Mouse (Mus musculus) testis, adult 2 months (tissue): ENCODE measurements around the gene Xbp1.

Experiments
- CTCF ChIP-seq: fragments of 200-500 bp; IDR thresholded peaks from 2 replicates; pipeline ENCODE4 v1.5.1; 2012; ENCODE audit warnings: low read depth, mild to moderate bottlenecking, inconsistent platforms, low read length, moderate library complexity; ENCODE audit not compliant: control insufficient read depth, insufficient read depth, insufficient replicate concordance
- POLR2A ChIP-seq: fragments of 200-500 bp; IDR thresholded peaks from 2 replicates; pipeline ENCODE4 v1.6.1; 2012; ENCODE audit warnings: low read depth, mild to moderate bottlenecking, inconsistent platforms, low read length, moderate library complexity; ENCODE audit not compliant: control insufficient read depth

GRCm38 (mm10) chr11:5562625-5563268, 42.3 kb downstream of the Xbp1 start:
- TF ChIP-seq POLR2A (no peak), CTCF (no peak)
